Mouse (Mus musculus): ENCODE data around the gene Ece1.
"Not testable (repeated sequence)": the region's sequence is repeated elsewhere in the genome, so short reads cannot be mapped to it uniquely, and the experiment has no call there.

Ece1 gene

DNA sequence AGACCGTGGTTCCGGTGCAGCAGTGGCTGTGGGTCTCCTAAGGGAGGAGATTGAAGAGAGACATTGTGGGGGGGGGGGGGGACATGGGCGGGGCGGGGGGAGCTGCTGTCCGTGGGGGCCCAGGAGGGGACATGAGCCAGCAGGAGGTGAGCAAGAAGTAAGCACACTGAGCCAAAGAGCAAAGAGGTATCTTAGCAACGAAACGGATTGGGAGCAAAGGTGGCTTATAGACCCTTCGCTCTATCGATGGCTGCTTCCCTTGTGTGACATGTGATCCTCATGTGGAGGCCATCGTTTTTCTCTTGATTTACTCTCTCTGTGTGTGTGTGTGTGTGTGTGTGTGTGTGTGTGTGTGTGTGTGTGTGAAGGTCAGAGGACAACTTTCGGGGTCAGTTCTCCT, 84.4 kb downstream of the Ece1 start:
- no peak for DNase-seq

GRCm38 (mm10) chr4:137952840-137953239, 90.8 kb downstream of the Ece1 start:
- DNase-seq: peak; percentile 75

DNA sequence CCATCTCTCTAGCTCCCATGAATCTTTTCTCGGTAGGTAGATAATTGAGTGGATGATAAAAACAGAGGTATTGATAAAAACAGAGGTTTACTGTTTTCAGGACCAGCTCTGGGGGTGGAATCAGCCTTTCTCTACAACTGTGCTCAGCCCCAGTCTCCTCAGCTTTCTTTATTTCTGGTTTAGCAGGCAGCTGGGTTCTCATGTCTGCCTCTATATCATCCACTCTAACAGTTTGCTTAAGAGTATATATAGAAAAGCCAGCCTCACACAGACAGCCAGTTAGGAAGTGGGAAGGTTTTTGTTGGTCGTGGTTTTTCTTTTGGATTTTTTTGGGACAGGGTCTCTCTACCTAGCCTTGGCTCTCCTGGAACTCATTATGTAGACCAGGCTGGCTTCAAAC, 92.1 kb downstream of the Ece1 start:
- no peak for DNase-seq

DNA sequence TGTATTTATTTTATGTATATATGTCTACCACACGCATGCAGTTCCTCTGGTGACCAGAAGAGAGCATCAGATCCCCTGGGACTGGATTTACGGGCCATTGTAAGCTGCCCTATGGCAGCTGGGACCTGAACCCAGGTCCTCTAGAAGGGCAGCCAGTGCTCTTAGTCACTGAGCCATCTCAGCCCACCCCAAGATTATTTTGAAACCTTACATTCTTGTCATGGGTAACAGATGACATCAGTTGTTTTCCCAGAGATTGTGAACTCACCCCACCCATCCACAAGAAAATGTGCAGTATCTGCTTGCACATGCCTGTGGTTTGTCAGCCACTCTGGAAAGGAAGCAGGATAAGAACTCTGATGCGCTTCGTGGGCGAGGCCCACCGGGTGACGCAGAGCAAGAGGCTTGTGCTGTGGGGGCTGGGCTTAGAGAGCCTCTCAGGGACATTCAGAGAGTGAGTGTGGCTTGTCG, 92.9 kb downstream of the Ece1 start:
- DNase-seq: peak; percentile 43

DNA sequence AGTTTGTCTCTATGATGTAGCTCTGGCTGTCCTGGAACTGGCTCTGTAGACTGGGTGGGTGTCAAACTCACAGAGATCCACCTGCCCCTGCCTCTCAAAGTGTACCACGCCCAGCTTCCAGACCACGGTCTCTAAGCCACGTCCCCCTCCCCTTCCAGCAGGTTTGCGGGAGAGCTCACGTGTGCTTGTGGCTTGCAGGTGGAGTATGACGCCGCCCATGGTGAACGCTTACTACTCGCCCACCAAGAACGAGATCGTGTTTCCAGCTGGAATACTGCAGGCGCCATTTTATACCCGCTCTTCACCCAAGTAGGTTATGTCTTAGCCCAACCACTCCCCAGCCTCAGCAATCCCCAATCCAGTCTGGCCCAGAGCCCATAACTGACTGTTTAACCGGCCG, 94.2 kb downstream of the Ece1 start:
- no peak for DNase-seq

- no peak for DNase-seq
Measured at GRCm38 (mm10) chr4:137959889-137960665, 98.0 kb downstream of the Ece1 start.

GRCm38 (mm10) chr4:137960757-137961156, 98.7 kb downstream of the Ece1 start:
- DNase-seq: no peak

DNA sequence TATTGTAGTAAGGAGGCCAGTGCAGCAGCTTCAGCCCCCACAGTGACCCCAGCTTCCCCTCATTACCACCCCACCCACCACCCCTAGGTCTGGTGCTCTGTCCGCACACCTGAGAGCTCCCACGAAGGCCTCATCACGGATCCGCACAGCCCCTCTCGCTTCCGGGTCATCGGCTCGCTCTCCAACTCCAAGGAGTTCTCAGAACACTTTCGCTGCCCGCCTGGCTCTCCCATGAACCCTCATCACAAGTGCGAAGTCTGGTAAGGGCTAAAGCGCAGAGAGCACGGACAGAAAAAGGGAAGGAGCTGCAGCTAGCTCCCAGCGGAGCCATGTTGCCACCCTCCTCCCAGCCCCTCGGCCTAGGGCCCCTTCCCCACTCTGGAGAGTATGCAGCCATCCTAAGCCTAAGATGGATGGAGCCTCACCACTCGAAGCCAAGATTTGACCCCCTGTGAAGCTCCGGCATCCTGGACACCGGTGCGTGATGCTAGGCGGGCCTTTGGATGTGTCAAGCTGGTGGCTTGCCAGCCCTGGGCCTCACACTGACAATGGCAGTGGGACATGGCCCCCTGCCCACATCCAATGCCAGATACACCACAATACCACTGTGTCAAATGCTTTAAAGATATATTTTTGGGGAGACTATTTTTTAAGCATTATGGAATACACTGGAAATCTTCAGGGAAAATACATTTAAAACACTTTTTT, 100.8 kb downstream of the Ece1 start:
- DNase-seq: no peak

GRCm38 (mm10) chr4:137963431-137963830, 101.4 kb downstream of the Ece1 start:
- no peak for DNase-seq

DNA sequence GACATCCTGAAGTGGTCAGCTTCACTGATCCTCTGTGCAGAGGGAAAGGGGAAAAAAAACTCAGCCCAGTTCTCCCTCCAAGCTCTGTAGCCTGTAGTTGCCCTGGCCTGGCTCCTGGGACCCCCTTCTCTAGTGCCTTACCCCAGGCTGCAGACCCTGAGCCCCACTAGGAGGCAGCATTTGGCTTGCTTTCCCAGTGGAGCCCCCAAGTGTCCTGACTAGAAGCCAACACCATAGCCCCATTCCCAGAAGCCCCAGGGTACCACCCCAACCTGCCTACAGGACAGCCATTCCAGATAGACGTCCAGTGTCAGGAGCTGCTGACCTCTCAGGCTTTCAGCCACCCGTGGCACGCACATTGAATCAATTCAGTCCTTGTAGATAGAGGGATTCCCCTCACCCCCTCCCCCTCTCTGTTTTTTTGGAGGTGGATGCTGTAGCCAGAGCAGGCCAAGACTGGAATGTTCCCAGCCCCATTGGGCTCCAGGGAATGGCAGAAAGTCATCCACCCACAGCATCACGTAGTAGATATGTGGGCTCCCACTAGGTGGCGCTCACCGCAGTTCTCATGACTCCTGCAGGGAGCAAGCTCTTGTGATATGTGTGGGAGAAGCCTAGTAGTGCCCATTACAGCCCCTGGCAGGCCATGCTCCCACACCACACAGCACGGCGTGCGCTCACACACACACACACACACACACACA, 102.0 kb downstream of the Ece1 start:
- DNase-seq: peak; percentile 86

DNA sequence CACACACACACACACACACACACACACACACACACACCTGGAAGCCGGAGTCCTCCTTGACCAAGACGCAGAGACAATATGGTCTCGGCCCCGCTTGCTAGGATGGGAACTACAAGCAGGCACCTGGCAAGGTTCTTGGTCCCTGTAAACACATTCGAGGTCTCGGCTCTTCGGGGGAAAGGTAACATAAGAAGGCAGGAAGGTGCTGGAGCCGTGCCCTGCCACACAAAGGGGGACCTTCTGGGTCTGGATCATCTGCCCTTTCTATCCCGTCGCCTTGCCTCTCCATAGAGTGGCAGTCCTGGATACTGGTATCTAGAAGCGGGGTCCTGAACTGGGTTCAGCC, 102.5 kb downstream of the Ece1 start:
- no peak for DNase-seq

DNA sequence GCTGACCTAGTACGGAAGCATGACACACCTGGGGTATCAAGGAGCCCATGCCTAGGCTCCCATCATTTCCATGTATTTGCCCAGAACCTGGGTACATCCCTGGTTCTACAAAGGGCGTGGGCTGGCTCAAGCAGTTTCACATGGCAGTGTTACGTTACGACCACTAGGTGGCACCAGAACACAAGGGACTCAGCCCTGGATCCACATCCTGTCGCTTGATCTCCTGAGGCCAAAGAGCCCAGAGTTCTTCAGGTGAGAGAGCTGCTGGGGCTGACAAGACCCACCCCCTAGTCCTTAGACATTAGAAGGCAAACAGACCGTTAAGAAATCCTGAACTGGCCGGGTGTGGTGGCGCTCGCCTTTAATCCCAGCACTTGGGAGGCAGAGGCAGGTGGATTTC, 106.2 kb downstream of the Ece1 start:
- peak; percentile 81 for DNase-seq

- not testable (repeated sequence) for DNase-seq
Measured at GRCm38 (mm10) chr4:137970623-137971199, 108.7 kb downstream of the Ece1 start.

DNA sequence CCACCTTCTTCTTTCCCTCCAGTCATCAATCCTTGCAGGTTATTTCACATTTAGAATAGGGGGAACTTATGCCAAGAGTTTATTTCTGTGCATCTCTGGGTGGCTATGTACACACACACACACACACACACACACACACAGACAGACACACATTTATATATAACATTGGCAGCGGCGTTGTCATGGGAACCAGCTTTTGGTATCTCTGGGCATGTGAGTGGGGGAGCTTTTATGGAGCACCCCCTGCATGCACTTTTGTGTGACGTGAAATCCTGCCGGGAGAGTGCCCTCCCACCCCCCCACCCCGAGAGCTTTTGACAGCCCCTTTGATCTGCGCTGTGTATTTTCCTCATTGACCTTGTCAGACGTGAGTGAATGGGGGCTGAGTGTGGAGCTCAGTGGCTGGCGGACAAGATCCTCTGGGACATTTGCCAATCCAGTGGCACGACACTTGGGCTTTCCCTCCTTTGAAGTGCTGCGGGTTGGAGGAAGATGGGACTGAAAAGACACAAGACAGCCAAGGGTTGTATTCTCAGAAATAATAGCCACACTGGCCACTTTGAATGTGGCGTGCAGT, 112.9 kb downstream of the Ece1 start:
- DNase-seq: not testable (repeated sequence)

GRCm38 (mm10) chr4:137979066-137979644, 117.1 kb downstream of the Ece1 start:
- DNase-seq: not testable (repeated sequence)

GRCm38 (mm10) chr4:137982869-137983268, 120.8 kb downstream of the Ece1 start:
- no peak for DNase-seq

DNA sequence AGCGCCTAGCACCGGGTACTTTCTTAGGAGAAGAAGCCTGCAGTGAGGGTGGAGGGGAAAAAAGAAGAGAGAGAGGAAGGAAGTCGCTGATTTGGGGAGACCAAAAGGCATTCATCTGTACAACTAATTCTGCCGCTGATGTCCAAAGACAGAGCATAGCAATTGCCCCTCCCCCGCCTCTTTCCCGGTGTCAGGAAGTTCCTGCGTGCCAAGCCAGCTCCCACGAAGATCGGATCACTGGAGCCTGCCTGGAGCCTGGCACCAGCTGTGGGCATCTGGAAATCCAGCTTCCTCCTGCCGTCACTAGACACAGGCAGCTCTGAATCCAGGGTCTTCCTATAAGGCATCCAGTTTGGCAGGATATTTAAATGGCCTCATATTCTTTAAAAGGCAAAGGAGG, 122.2 kb downstream of the Ece1 start:
- DNase-seq: peak; percentile 52

- DNase-seq: no peak
Measured at GRCm38 (mm10) chr4:137984746-137985145, 122.7 kb downstream of the Ece1 start.

DNA sequence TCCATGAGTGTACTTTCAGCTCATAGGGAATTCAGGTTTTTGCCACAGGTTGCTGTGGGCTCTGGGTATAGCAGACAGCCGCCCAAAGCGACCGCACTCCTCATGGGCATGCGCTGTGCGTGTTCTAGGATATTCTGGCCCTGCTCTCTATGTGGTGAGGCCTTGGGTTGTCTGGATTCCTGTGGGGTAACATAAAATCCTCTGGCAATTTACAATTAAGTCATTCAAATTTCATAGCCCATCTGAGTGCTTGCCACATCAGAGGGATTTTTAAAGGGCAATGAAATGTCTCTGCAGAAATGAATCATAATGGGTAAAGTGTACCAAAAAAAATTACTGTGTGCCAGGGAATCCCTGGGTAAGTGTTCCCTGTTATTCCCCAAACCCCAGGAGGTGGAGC, 127.4 kb downstream of the Ece1 start:
- DNase-seq: no peak

GRCm38 (mm10) chr4:137990433-137990832, 128.4 kb downstream of the Ece1 start:
- DNase-seq: no peak

DNA sequence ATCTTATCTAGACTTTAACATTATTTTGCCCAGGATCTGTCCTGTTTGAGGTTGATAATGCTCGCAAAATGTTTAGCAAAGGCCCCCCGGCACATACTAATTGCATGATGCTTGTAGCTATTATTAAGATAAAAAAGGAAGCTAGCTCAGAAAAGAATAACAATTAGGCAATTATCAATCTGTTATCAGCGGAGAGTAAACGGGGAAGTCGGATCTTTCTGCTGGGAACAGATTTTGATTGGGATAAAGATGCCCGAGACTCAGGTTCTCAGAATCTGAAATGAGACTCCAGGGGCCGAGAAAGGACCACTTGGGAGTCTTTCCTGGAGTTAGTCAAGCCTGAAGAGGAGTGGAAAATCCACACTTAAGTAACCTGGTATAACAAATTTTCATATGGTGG, 129.2 kb downstream of the Ece1 start:
- no peak for DNase-seq

DNA sequence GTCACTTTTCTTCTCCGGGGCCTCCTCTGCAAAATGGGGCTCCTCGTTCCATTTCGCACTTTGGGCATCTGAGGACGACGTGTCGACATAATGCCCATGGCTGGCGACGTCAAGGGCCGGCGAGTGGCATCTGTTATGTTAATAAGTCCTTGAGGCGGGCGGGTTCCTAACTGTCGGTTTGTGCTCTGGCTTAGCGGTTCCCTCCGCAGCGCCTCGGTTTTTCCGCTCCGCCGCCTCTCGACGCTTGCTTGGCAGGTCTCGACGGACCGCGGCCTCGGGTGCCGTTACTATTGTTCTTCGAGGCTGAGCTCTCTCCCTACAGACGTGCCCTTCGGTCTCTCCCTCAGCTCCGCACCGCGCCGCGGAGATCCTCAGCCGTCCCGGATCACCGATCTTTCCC, 130.9 kb downstream of the Ece1 start, which contains the start of gene Eif4g3:
Gene Eif4g3 (plus strand): TSS at position 133 of the 400 bp plus-strand sequence.
- no peak for DNase-seq

Measured in kidney, adult 9 months (tissue).